Mouse (Mus musculus) kidney, embryonic 14.5 days (tissue): ENCODE results near the gene Tex52. TPM values are rescaled to one million over a fixed set of nuclear protein-coding genes. Genes with fewer than 3 reads are reported as not detected.

Source experiments
- ATAC-seq: fragments of 200-750 bp; cut with Nextera tagmentation; 2 replicates; pipeline ENCODE4 v1.8.0; 2017; ENCODE audit warnings: moderate number of reproducible peaks, mild to moderate bottlenecking, moderate TSS enrichment, moderate library complexity; ENCODE audit not compliant: low FRiP score, low TSS enrichment
- H3K27ac ChIP-seq: fragments of 300-500 bp; sonication (generic); 2 replicates; pipeline ENCODE4 v1.5.1; 2014; ENCODE audit warnings: low read depth, mild to moderate bottlenecking, low read length, moderate library complexity, mixed read lengths
- H3K27me3 ChIP-seq: fragments of 300-500 bp; sonication (generic); 2 replicates; pipeline ENCODE4 v1.6.1; 2014; ENCODE audit warnings: mild to moderate bottlenecking, low read length; ENCODE audit not compliant: control insufficient read depth, insufficient read depth
- H3K36me3 ChIP-seq: fragments of 300-500 bp; sonication (generic); 2 replicates; pipeline ENCODE4 v1.6.1; 2014; ENCODE audit warnings: low read length, mixed read lengths; ENCODE audit not compliant: control insufficient read depth, insufficient read depth
- H3K4me1 ChIP-seq: fragments of 300-500 bp; sonication (generic); 2 replicates; pipeline ENCODE4 v1.6.1; 2014; ENCODE audit warnings: low read length, mixed read lengths; ENCODE audit not compliant: control insufficient read depth, insufficient read depth
- H3K4me2 ChIP-seq: fragments of 300-500 bp; sonication (generic); replicated peaks from 2 replicates; pipeline ENCODE4 v1.6.1; 2014; ENCODE audit warnings: low read depth, mild to moderate bottlenecking, low read length
- H3K4me3 ChIP-seq: fragments of 300-500 bp; sonication (generic); 2 replicates; pipeline ENCODE4 v1.5.1; 2014; ENCODE audit warnings: mild to moderate bottlenecking, low read length
- H3K9ac ChIP-seq: fragments of 300-500 bp; sonication (generic); 2 replicates; pipeline ENCODE4 v1.6.1; 2014; ENCODE audit warnings: low read depth, mild to moderate bottlenecking, low read length, moderate library complexity
- H3K9me3 ChIP-seq: fragments of 300-500 bp; sonication (generic); 2 replicates; pipeline ENCODE4 v1.6.1; 2016; ENCODE audit warnings: low read length; ENCODE audit not compliant: control insufficient read depth
- WGBS: fragments of 180-500 bp; shearing (Covaris S2); extraction: QIAGEN DNeasy Blood & Tissue Kit; methylation state at CpG from one replicate; pipeline ENCODE4 v1.1.7; 2014; 5-methylcytosine and 5-hydroxymethylcytosine counted together
- polyA plus RNA-seq: library from polyadenylated mRNA; unstranded; fragments of >200 nt; fragmentation: Nextera tagmentation; extraction: Ambion mirVana; gene quantifications from 2 replicates; pipeline ENCODE4 v1.2.1, GENCODE M21; 2014

Tex52 gene
- polyA plus RNA-seq, 1 experiment from 2014 or later = 0.26 TPM

GRCm38 (mm10) chr6:128355201-128355681 lies 20.0 kb upstream of the Tex52 start:
- H3K36me3 ChIP-seq = peaks cover 29% of the 10 kb centered on the region
- H3K4me1 ChIP-seq = peaks cover 11% of the 10 kb centered on the region
- peak overlapping the region; percentile 90 for H3K27ac ChIP-seq
- H3K9ac ChIP-seq = peak overlapping the region; percentile 84
- ATAC-seq = peak; percentile 74
- H3K4me2 ChIP-seq = peak overlapping the region; percentile 74
- no peaks in the 10 kb centered on the region for H3K27me3 ChIP-seq
- H3K4me3 ChIP-seq = peak overlapping the region; percentile 86
- no peaks in the 10 kb centered on the region for H3K9me3 ChIP-seq
- WGBS = 0% methylated on average over 21 of the region's 28 CpGs

- Histone ChIP-seq H3K27me3 (no peaks in the 10 kb centered on the region), H3K36me3 (peaks cover 25% of the 10 kb centered on the region), H3K4me3 (peak within 1 kb of the TSS; percentile 86), H3K9me3 (no peaks in the 10 kb centered on the region), H3K27ac (peak within 1 kb of the TSS; percentile 90), H3K4me2 (peak within 1 kb of the TSS; percentile 74), H3K9ac (peak within 1 kb of the TSS; percentile 84), H3K4me1 (peaks cover 11% of the 10 kb centered on the region)
- under 1% methylated on average over 42 of the region's 42 CpGs for WGBS
- ATAC-seq = peak; percentile 99
Observed at GRCm38 (mm10) chr6:128355726-128356416, 19.4 kb upstream of the Tex52 start, which contains the start of gene Tulp3. TSS of gene Tulp3 (minus strand) at chr6:128355851.

GRCm38 (mm10) chr6:128358999-128359398 lies 16.3 kb upstream of the Tex52 start:
- 17% methylated on average over 2 of the region's 2 CpGs for WGBS
- Histone ChIP-seq H3K9ac (no peak overlapping the region), H3K4me3 (no peak overlapping the region), H3K4me1 (peaks cover 16% of the 10 kb centered on the region), H3K36me3 (peaks cover 25% of the 10 kb centered on the region), H3K9me3 (no peaks in the 10 kb centered on the region), H3K27ac (no peak overlapping the region), H3K4me2 (no peak overlapping the region), H3K27me3 (no peaks in the 10 kb centered on the region)
- no peak for ATAC-seq

- Histone ChIP-seq H3K36me3 (peaks cover 36% of the 10 kb centered on the region), H3K9ac (peak overlapping the region; percentile 90), H3K4me3 (peak overlapping the region; percentile 94), H3K27me3 (no peaks in the 10 kb centered on the region), H3K27ac (peak overlapping the region; percentile 92), H3K9me3 (no peaks in the 10 kb centered on the region), H3K4me2 (peak overlapping the region; percentile 78), H3K4me1 (peaks cover 16% of the 10 kb centered on the region)
- 19% methylated on average over 9 of the region's 9 CpGs for WGBS
- no peak for ATAC-seq
Observed at GRCm38 (mm10) chr6:128361901-128362300, 13.4 kb upstream of the Tex52 start.

- peak within 1 kb of the TSS; percentile 92 for H3K27ac ChIP-seq
- peak; percentile 91 for ATAC-seq
- H3K4me3 ChIP-seq = peak within 1 kb of the TSS; percentile 94
- no peaks in the 10 kb centered on the region for H3K9me3 ChIP-seq
- H3K36me3 ChIP-seq = peaks cover 36% of the 10 kb centered on the region
- H3K4me1 ChIP-seq = peaks cover 16% of the 10 kb centered on the region
- H3K9ac ChIP-seq = peak within 1 kb of the TSS; percentile 90
- WGBS = under 1% methylated on average over 64 of the region's 76 CpGs
- peak within 1 kb of the TSS; percentile 78 for H3K4me2 ChIP-seq
- H3K27me3 ChIP-seq = no peaks in the 10 kb centered on the region
Observed at GRCm38 (mm10) chr6:128362381-128363006, 12.8 kb upstream of the Tex52 start, which contains the start of the genes Rhno1 and Foxm1. TSS of gene Rhno1 (minus strand) at chr6:128362911. TSS of gene Foxm1 (plus strand) at chr6:128362967.

- H3K4me2 ChIP-seq = peak overlapping the region; percentile 78
- no peaks in the 10 kb centered on the region for H3K9me3 ChIP-seq
- no peak; the same call in 1 of the 2 replicates for ATAC-seq
- no peaks in the 10 kb centered on the region for H3K27me3 ChIP-seq
- H3K27ac ChIP-seq = peak overlapping the region; percentile 92
- WGBS = 1% methylated on average over 44 of the region's 46 CpGs
- peak overlapping the region; percentile 94 for H3K4me3 ChIP-seq
- peaks cover 16% of the 10 kb centered on the region for H3K4me1 ChIP-seq
- H3K36me3 ChIP-seq = peaks cover 34% of the 10 kb centered on the region
- peak overlapping the region; percentile 90 for H3K9ac ChIP-seq
Observed at GRCm38 (mm10) chr6:128363007-128363825, 12.0 kb upstream of the Tex52 start.

- H3K9ac ChIP-seq = 0 out of 2 replicates have a peak overlapping the region, but pooled peaks have one; percentile 23
- no peaks in the 10 kb centered on the region for H3K9me3 ChIP-seq
- 82% methylated on average over 6 of the region's 6 CpGs for WGBS
- H3K27me3 ChIP-seq = no peaks in the 10 kb centered on the region
- H3K36me3 ChIP-seq = peaks cover 40% of the 10 kb centered on the region
- no peak overlapping the region for H3K27ac ChIP-seq
- no peak for ATAC-seq
- no peak overlapping the region for H3K4me2 ChIP-seq
- H3K4me3 ChIP-seq = no peak overlapping the region
- peaks cover 16% of the 10 kb centered on the region for H3K4me1 ChIP-seq
Observed at GRCm38 (mm10) chr6:128364721-128365120, 10.5 kb upstream of the Tex52 start.

- peaks cover 13% of the 10 kb centered on the region for H3K4me1 ChIP-seq
- 94% methylated on average over 5 of the region's 5 CpGs for WGBS
- ATAC-seq = no peak
- no peaks in the 10 kb centered on the region for H3K9me3 ChIP-seq
- H3K27me3 ChIP-seq = no peaks in the 10 kb centered on the region
- H3K4me3 ChIP-seq = no peak overlapping the region
- H3K4me2 ChIP-seq = no peak overlapping the region
- no peak overlapping the region for H3K9ac ChIP-seq
- no peak overlapping the region for H3K27ac ChIP-seq
- peaks cover 57% of the 10 kb centered on the region for H3K36me3 ChIP-seq
Observed at GRCm38 (mm10) chr6:128366466-128366865, 8.8 kb upstream of the Tex52 start.
